Mouse (Mus musculus): Measurements from ENCODE around the gene Crlf1. TPM values are rescaled to one million over a fixed set of nuclear protein-coding genes. Genes with fewer than 3 reads are reported as not detected.
A peak's percentile ranks its signal among the peaks of the same experiment; 100 is the strongest.
"Not testable (repeated sequence)": the region's sequence is repeated elsewhere in the genome, so short reads cannot be mapped to it uniquely, and the experiment has no call there.

Crlf1 gene
- polyA plus RNA-seq, 1 experiment = 0.70 TPM

DNA sequence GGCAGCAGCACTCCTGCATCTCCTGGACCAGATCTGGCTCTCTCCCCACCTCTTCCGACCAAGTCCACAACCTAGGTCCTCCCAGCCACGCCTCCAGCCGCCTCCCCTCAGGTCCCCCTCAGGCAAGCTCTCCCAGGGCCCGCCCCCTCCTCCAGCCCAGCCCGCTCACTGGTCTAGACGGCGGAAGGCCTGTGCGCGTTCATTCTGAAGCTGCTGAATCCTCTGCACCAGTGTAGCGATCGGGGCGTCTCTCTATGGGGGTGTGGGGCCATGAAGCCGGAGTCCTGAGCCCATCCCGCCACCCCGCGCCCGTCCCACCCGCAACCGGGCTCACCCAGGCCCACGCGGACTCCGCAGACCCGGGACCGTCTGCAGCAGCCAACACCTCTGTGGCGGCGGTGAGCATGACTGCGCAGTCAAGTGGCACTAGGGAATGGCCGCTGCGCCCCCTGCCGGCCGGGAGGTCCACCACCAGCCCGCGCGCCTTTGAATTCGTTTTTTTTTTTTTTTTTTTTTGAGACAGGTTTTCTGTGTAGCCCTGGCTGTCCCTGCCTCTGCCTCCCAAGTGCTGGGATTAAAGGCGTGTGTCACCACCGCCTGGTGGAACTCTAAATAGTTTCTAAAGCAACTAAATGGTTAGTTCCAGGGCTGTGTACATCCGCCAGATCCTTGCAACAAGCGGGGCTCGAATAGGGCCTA is 13.5 kb downstream of the Crlf1 start, which contains the start of gene Rex1bd:
Gene Rex1bd, minus strand, starts transcription at position 425 of the 699 bp plus-strand sequence.
- no peak within 1 kb of the TSS for H3K27ac ChIP-seq (ENCODE audit: control insufficient read depth, insufficient read depth, low read length)
- DNase-seq = peak; percentile 94
- no peaks in the 10 kb centered on the region for H3K27me3 ChIP-seq (ENCODE audit: control insufficient read depth, insufficient read depth, low read length)
- peak; percentile 60; the same call in 1 of the 2 replicates for TF ChIP-seq POLR2A (IDR thresholded peaks at IDR 0.05; ENCODE audit: control insufficient read depth, extremely low read depth, insufficient read depth, low read length, poor library complexity)
- TF ChIP-seq CTCF (IDR thresholded peaks at IDR 0.05; ENCODE audit: borderline replicate concordance, control insufficient read depth, extremely low read depth, insufficient read depth, low read length, poor library complexity) = peak; percentile 87; the same call in 1 of the 2 replicates
- 7% methylated on average over 40 of the region's 40 CpGs for WGBS
- peaks cover 6% of the 10 kb centered on the region; the same call in 1 of the 2 replicates for H3K36me3 ChIP-seq (ENCODE audit: control insufficient read depth, insufficient read depth, low read length)
- H3K4me3 ChIP-seq (ENCODE audit: control insufficient read depth, insufficient read depth, low read length) = peak within 1 kb of the TSS; percentile 56
- H3K4me1 ChIP-seq (replicated peaks; ENCODE audit: control insufficient read depth, insufficient read depth, low read length) = peaks cover 26% of the 10 kb centered on the region

DNA sequence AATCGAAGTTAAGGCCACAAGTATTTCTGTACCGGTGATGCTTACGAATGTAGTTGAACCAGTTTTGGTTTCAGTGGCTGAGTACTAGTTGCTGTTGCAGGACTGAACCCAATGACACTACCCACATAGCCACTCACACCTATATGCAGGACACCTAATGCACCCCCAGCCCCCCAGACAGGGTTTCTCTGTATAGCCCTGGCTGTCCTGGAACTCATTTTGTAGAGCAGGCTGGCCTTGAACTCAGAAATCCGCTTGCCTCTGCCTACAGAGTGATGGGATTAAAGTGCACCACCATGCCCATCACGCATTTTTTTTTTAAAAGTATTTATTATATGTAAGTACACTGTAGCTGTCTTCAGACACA is 14.1 kb downstream of the Crlf1 start:
- DNase-seq = no peak
- TF ChIP-seq CTCF (IDR thresholded peaks at IDR 0.05; ENCODE audit: borderline replicate concordance, control insufficient read depth, extremely low read depth, insufficient read depth, low read length, poor library complexity) (no peak), POLR2A (IDR thresholded peaks at IDR 0.05; ENCODE audit: control insufficient read depth, extremely low read depth, insufficient read depth, low read length, poor library complexity) (no peak)
- H3K27me3 ChIP-seq (ENCODE audit: control insufficient read depth, insufficient read depth, low read length) = no peaks in the 10 kb centered on the region
- WGBS = 86% methylated on average over 5 of the region's 5 CpGs
- peaks cover 6% of the 10 kb centered on the region; the same call in 1 of the 2 replicates for H3K36me3 ChIP-seq (ENCODE audit: control insufficient read depth, insufficient read depth, low read length)
- peaks cover 26% of the 10 kb centered on the region for H3K4me1 ChIP-seq (replicated peaks; ENCODE audit: control insufficient read depth, insufficient read depth, low read length)
- H3K27ac ChIP-seq (ENCODE audit: control insufficient read depth, insufficient read depth, low read length) = no peak overlapping the region
- H3K4me3 ChIP-seq (ENCODE audit: control insufficient read depth, insufficient read depth, low read length) = no peak overlapping the region

DNA sequence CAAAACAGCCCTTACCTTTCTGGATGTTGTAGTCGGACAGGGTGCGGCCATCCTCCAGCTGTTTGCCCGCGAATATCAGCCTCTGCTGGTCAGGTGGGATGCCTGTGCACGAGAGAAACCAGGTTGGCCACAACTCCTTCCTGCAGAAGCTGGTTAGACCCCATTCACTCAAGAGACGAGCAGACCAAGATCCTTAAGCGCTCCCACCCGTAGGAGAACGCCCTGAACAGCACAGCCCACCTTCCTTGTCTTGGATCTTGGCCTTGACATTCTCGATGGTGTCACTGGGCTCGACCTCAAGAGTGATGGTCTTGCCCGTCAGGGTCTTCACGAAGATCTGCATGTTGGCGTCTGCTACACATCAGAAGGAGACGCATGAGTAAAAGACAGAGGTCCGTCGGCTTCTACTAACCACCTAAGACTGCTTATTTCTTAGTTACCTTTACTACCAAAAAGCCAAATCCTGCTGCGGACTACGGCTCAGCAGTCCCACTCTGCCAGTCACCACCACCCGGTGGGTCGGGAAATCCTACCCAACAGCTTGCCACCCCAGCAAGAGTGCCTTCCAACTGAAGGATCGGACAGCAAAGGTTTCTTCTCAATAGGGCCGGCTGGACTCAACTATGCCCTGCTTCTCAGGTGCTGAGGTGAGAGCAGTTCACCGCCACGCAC is 16.5 kb downstream of the Crlf1 start:
- WGBS = 10% methylated on average over 25 of the region's 25 CpGs
- no peak for DNase-seq
- no peak overlapping the region for H3K27ac ChIP-seq (ENCODE audit: control insufficient read depth, insufficient read depth, low read length)
- H3K27me3 ChIP-seq (ENCODE audit: control insufficient read depth, insufficient read depth, low read length) = no peaks in the 10 kb centered on the region
- H3K4me3 ChIP-seq (ENCODE audit: control insufficient read depth, insufficient read depth, low read length) = peak overlapping the region; percentile 88
- H3K36me3 ChIP-seq (ENCODE audit: control insufficient read depth, insufficient read depth, low read length) = peaks cover 6% of the 10 kb centered on the region; the same call in 1 of the 2 replicates
- TF ChIP-seq CTCF (IDR thresholded peaks at IDR 0.05; ENCODE audit: borderline replicate concordance, control insufficient read depth, extremely low read depth, insufficient read depth, low read length, poor library complexity) (no peak), POLR2A (IDR thresholded peaks at IDR 0.05; ENCODE audit: control insufficient read depth, extremely low read depth, insufficient read depth, low read length, poor library complexity) (no peak)
- H3K4me1 ChIP-seq (replicated peaks; ENCODE audit: control insufficient read depth, insufficient read depth, low read length) = peaks cover 26% of the 10 kb centered on the region

DNA sequence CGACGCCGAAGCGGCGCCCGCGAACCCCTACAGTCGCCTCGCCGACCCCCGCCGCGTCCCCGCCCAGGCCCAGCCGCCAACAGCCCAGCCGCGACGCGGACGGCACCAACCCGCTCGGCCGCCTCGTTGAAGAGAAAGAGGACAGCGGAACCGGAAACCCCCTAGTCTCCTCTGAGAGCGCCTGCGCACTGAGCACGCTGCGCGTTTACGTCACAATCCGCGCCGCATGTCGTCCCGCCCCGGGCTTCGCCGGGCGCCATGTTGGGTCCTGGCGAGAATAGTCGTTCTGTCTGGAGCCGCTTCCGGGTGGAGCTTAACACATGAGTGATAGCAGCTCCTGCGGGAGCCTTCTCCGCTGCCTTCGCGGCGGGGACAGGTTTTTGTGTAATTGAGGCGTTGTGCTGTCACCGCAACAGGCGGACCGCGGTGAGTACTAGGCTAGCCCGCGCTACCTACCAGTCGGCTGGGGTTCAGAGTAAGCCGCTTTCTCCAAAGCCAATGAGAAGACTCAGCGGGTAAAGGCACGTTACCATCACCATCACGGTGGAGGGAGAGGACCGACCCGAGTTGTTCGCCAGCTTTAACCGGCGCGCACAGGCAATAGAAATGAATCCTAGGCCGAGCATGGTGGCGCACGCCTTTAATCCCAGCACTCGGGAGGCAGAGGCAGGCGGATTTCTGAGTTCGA is 17.4 kb downstream of the Crlf1 start, which contains the start of gene Uba52:
Gene Uba52, minus strand, starts transcription at position 574 of the 688 bp plus-strand sequence.
- H3K4me1 ChIP-seq (replicated peaks; ENCODE audit: control insufficient read depth, insufficient read depth, low read length) = peaks cover 26% of the 10 kb centered on the region
- TF ChIP-seq CTCF (IDR thresholded peaks at IDR 0.05; ENCODE audit: borderline replicate concordance, control insufficient read depth, extremely low read depth, insufficient read depth, low read length, poor library complexity) = no peak
- TF ChIP-seq POLR2A (IDR thresholded peaks at IDR 0.05; ENCODE audit: control insufficient read depth, extremely low read depth, insufficient read depth, low read length, poor library complexity) = peak; percentile 91
- H3K27me3 ChIP-seq (ENCODE audit: control insufficient read depth, insufficient read depth, low read length) = no peaks in the 10 kb centered on the region
- H3K27ac ChIP-seq (ENCODE audit: control insufficient read depth, insufficient read depth, low read length) = peak within 1 kb of the TSS; percentile 89
- peak within 1 kb of the TSS; percentile 88 for H3K4me3 ChIP-seq (ENCODE audit: control insufficient read depth, insufficient read depth, low read length)
- under 1% methylated on average over 74 of the region's 74 CpGs for WGBS
- DNase-seq = peak; percentile 96
- H3K36me3 ChIP-seq (ENCODE audit: control insufficient read depth, insufficient read depth, low read length) = peaks cover 6% of the 10 kb centered on the region; the same call in 1 of the 2 replicates

DNA sequence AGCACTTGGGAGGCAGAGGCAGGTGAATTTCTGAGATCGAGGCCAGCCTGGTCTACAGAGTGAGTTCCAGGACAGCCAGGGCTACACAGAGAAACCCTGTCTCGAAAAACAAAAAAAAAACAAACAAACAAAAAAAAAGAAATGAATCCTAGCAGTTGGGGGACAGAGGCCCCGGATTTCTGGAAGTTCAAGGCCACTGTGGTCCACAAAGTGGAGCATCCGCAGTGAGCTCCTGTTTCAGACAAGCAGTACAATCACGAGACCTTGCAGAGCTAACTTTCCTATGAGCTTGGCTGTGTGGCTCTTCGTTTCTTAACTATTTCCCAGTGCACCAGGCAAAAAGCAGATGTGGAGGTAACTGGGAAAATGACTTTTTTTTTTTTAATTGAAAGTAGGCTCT is 18.2 kb downstream of the Crlf1 start:
- 61% methylated on average over 6 of the region's 6 CpGs for WGBS
- not testable (repeated sequence) for H3K36me3 ChIP-seq (ENCODE audit: control insufficient read depth, insufficient read depth, low read length); H3K27me3 ChIP-seq (ENCODE audit: control insufficient read depth, insufficient read depth, low read length); DNase-seq
- Histone ChIP-seq H3K27ac (ENCODE audit: control insufficient read depth, insufficient read depth, low read length) (peak overlapping the region; percentile 89; the same call in 1 of the 2 replicates), H3K4me1 (replicated peaks; ENCODE audit: control insufficient read depth, insufficient read depth, low read length) (peaks cover 19% of the 10 kb centered on the region), H3K4me3 (ENCODE audit: control insufficient read depth, insufficient read depth, low read length) (peak overlapping the region; percentile 88)

DNA sequence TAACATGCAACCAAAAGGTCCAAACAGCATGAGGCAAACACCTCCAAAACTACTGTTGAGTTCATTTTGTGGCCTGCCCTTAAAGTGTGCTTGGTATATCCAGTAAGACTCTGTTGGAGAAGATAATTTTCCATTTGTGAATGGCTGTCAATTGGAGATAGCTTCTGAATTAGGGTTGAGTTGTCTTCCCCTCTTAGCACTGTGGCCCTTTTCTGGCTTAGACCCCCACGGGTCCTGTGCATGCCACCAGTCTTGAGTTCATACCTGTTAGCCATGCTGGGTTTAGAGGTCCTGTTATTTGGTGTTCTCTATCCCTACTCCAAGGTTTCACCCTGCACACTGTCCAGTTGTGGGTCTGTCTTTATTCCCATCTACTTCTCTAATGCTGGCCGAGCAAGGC is 18.8 kb downstream of the Crlf1 start:
- WGBS = 94% methylated on average over 2 of the region's 2 CpGs
- no peak for TF ChIP-seq CTCF (IDR thresholded peaks at IDR 0.05; ENCODE audit: borderline replicate concordance, control insufficient read depth, extremely low read depth, insufficient read depth, low read length, poor library complexity)
- TF ChIP-seq POLR2A (IDR thresholded peaks at IDR 0.05; ENCODE audit: control insufficient read depth, extremely low read depth, insufficient read depth, low read length, poor library complexity) = no peak
- H3K4me3 ChIP-seq (ENCODE audit: control insufficient read depth, insufficient read depth, low read length) = no peak overlapping the region
- no peak overlapping the region for H3K27ac ChIP-seq (ENCODE audit: control insufficient read depth, insufficient read depth, low read length)
- H3K36me3 ChIP-seq (ENCODE audit: control insufficient read depth, insufficient read depth, low read length) = peaks cover 6% of the 10 kb centered on the region; the same call in 1 of the 2 replicates
- no peak for DNase-seq
- no peaks in the 10 kb centered on the region for H3K27me3 ChIP-seq (ENCODE audit: control insufficient read depth, insufficient read depth, low read length)
- H3K4me1 ChIP-seq (replicated peaks; ENCODE audit: control insufficient read depth, insufficient read depth, low read length) = peaks cover 18% of the 10 kb centered on the region
